Mouse (Mus musculus) kidney, embryonic 15.5 days (tissue): ENCODE data around the gene Timp3. TPM values are rescaled to one million over a fixed set of nuclear protein-coding genes. Genes with fewer than 3 reads are reported as not detected.

Experiments
- ATAC-seq: fragments of 200-750 bp; cut with Nextera tagmentation; replicated peaks from 2 replicates; pipeline ENCODE4 v1.8.0; 2017; ENCODE audit warnings: moderate TSS enrichment; ENCODE audit not compliant: low FRiP score
- H3K27ac ChIP-seq: fragments of 300-500 bp; sonication (generic); 2 replicates; pipeline ENCODE4 v1.5.1; 2015; ENCODE audit warnings: mild to moderate bottlenecking, inconsistent platforms
- H3K27me3 ChIP-seq: fragments of 300-500 bp; sonication (generic); 2 replicates; pipeline ENCODE4 v1.6.1; 2015; ENCODE audit warnings: inconsistent platforms
- H3K36me3 ChIP-seq: fragments of 300-500 bp; sonication (generic); 2 replicates; pipeline ENCODE4 v1.6.1; 2015; ENCODE audit warnings: inconsistent platforms
- H3K4me1 ChIP-seq: fragments of 300-500 bp; sonication (generic); 2 replicates; pipeline ENCODE4 v1.6.1; 2015; ENCODE audit warnings: inconsistent platforms
- H3K4me2 ChIP-seq: fragments of 300-500 bp; sonication (generic); 2 replicates; pipeline ENCODE4 v1.6.1; 2015; ENCODE audit warnings: moderate library complexity, mild to moderate bottlenecking, inconsistent platforms
- H3K4me3 ChIP-seq: fragments of 300-500 bp; sonication (generic); replicated peaks from 2 replicates; pipeline ENCODE4 v1.5.1; 2015; ENCODE audit warnings: mild to moderate bottlenecking, inconsistent platforms
- H3K9ac ChIP-seq: fragments of 300-500 bp; sonication (generic); 2 replicates; pipeline ENCODE4 v1.6.1; 2015; ENCODE audit warnings: mild to moderate bottlenecking, inconsistent platforms
- H3K9me3 ChIP-seq: fragments of 300-500 bp; sonication (generic); replicated peaks from 2 replicates; pipeline ENCODE4 v1.6.1; 2016; ENCODE audit warnings: inconsistent platforms
- WGBS: fragments of 180-500 bp; shearing (Covaris S2); methylation state at CpG from one replicate; pipeline ENCODE4 v1.1.7; 2015; ENCODE audit warnings: mixed read lengths; 5-methylcytosine and 5-hydroxymethylcytosine counted together
- polyA plus RNA-seq: library from polyadenylated mRNA; unstranded; fragments of >200 nt; fragmentation: Nextera tagmentation; extraction: Ambion mirVana; gene quantifications from 2 replicates; pipeline ENCODE4 v1.2.1, GENCODE M21; 2015

Gene Timp3
- polyA plus RNA-seq, 1 experiment from 2014 or later = 85.9 TPM

- Histone ChIP-seq H3K27ac (no peak overlapping the region), H3K27me3 (no peaks in the 10 kb centered on the region)
- 78% methylated on average over 7 of the region's 7 CpGs for WGBS
These were observed 42.5 kb downstream of the Timp3 start for GRCm38 (mm10) chr10:86342713-86343112.

GRCm38 (mm10) chr10:86343362-86343761 lies 43.2 kb downstream of the Timp3 start:
- WGBS = 94% methylated on average over 6 of the region's 6 CpGs
- H3K9ac ChIP-seq = no peak overlapping the region

More at GRCm38 (mm10) chr10:86342713-86343112, 42.5 kb downstream of the Timp3 start:
- Histone ChIP-seq H3K4me1 (peaks cover 42% of the 10 kb centered on the region), H3K9ac (no peak overlapping the region), H3K4me3 (no peak overlapping the region), H3K36me3 (peaks cover 42% of the 10 kb centered on the region), H3K4me2 (no peak overlapping the region), H3K9me3 (no peaks in the 10 kb centered on the region)
- ATAC-seq = no peak

GRCm38 (mm10) chr10:86343931-86344330 lies 43.8 kb downstream of the Timp3 start:
- Histone ChIP-seq H3K36me3 (peaks cover 52% of the 10 kb centered on the region), H3K9me3 (no peaks in the 10 kb centered on the region), H3K27me3 (no peaks in the 10 kb centered on the region), H3K27ac (no peak overlapping the region), H3K4me2 (no peak overlapping the region), H3K4me1 (peaks cover 35% of the 10 kb centered on the region), H3K4me3 (no peak overlapping the region), H3K9ac (no peak overlapping the region)
- WGBS = 89% methylated on average over 7 of the region's 7 CpGs
- no peak for ATAC-seq

More at GRCm38 (mm10) chr10:86343362-86343761, 43.2 kb downstream of the Timp3 start:
- Histone ChIP-seq H3K36me3 (peaks cover 47% of the 10 kb centered on the region), H3K9me3 (no peaks in the 10 kb centered on the region), H3K4me3 (no peak overlapping the region), H3K27ac (no peak overlapping the region), H3K27me3 (no peaks in the 10 kb centered on the region), H3K4me1 (peaks cover 39% of the 10 kb centered on the region), H3K4me2 (no peak overlapping the region)
- no peak for ATAC-seq

- peaks cover 54% of the 10 kb centered on the region for H3K36me3 ChIP-seq
- peaks cover 27% of the 10 kb centered on the region for H3K4me1 ChIP-seq
- 88% methylated on average over 6 of the region's 6 CpGs for WGBS
- no peaks in the 10 kb centered on the region for H3K9me3 ChIP-seq
- no peak overlapping the region for H3K4me3 ChIP-seq
- H3K9ac ChIP-seq = no peak overlapping the region
- no peaks in the 10 kb centered on the region for H3K27me3 ChIP-seq
- H3K4me2 ChIP-seq = no peak overlapping the region
- ATAC-seq = no peak
- no peak overlapping the region for H3K27ac ChIP-seq
These were observed 44.5 kb downstream of the Timp3 start for GRCm38 (mm10) chr10:86344654-86345053.

- peaks cover 18% of the 10 kb centered on the region for H3K4me1 ChIP-seq
- H3K27me3 ChIP-seq = no peaks in the 10 kb centered on the region
- H3K36me3 ChIP-seq = peaks cover 56% of the 10 kb centered on the region
- no peak overlapping the region for H3K27ac ChIP-seq
- WGBS = 93% methylated on average over 9 of the region's 9 CpGs
- no peaks in the 10 kb centered on the region for H3K9me3 ChIP-seq
- H3K4me2 ChIP-seq = no peak overlapping the region
- ATAC-seq = no peak
- no peak overlapping the region for H3K9ac ChIP-seq
- no peak overlapping the region for H3K4me3 ChIP-seq
These were observed 45.5 kb downstream of the Timp3 start for GRCm38 (mm10) chr10:86345645-86346044.

GRCm38 (mm10) chr10:86346235-86346840 lies 46.2 kb downstream of the Timp3 start:
- Histone ChIP-seq H3K4me3 (no peak overlapping the region), H3K27me3 (no peaks in the 10 kb centered on the region), H3K4me2 (no peak overlapping the region), H3K4me1 (peaks cover 13% of the 10 kb centered on the region), H3K27ac (no peak overlapping the region), H3K36me3 (peaks cover 58% of the 10 kb centered on the region), H3K9me3 (no peaks in the 10 kb centered on the region), H3K9ac (no peak overlapping the region)
- no peak for ATAC-seq
- 59% methylated on average over 3 of the region's 3 CpGs for WGBS

GRCm38 (mm10) chr10:86351287-86351686 lies 51.1 kb downstream of the Timp3 start:
- no peak for ATAC-seq
- WGBS = 76% methylated on average over 2 of the region's 2 CpGs

GRCm38 (mm10) chr10:86352521-86352920 lies 52.3 kb downstream of the Timp3 start:
- Histone ChIP-seq H3K9me3 (no peaks in the 10 kb centered on the region), H3K27me3 (no peaks in the 10 kb centered on the region), H3K4me2 (no peak overlapping the region), H3K27ac (no peak overlapping the region), H3K4me1 (no peaks in the 10 kb centered on the region), H3K4me3 (no peak overlapping the region), H3K36me3 (peaks cover 26% of the 10 kb centered on the region), H3K9ac (no peak overlapping the region)
- 93% methylated on average over 3 of the region's 3 CpGs for WGBS
- ATAC-seq = peak; percentile 69; the same call in 1 of the 2 replicates

More at GRCm38 (mm10) chr10:86351287-86351686, 51.1 kb downstream of the Timp3 start:
- Histone ChIP-seq H3K27me3 (no peaks in the 10 kb centered on the region), H3K27ac (no peak overlapping the region), H3K4me3 (no peak overlapping the region), H3K9me3 (no peaks in the 10 kb centered on the region), H3K9ac (no peak overlapping the region), H3K4me1 (peaks cover 3% of the 10 kb centered on the region; the same call in 1 of the 2 replicates), H3K36me3 (peaks cover 34% of the 10 kb centered on the region), H3K4me2 (no peak overlapping the region)

- H3K9ac ChIP-seq = no peak overlapping the region
- H3K36me3 ChIP-seq = 0 out of 2 replicates have a peak, but pooled peaks cover 8% of the 10 kb centered on the region
- no peak overlapping the region for H3K27ac ChIP-seq
- H3K27me3 ChIP-seq = no peaks in the 10 kb centered on the region
- H3K9me3 ChIP-seq = no peaks in the 10 kb centered on the region
- no peak overlapping the region for H3K4me2 ChIP-seq
- WGBS = 65% methylated on average over 5 of the region's 5 CpGs
- H3K4me3 ChIP-seq = no peak overlapping the region
- 0 out of 2 replicates have a peak, but pooled peaks have one; percentile 4 for ATAC-seq
- peaks cover 10% of the 10 kb centered on the region; the same call in 1 of the 2 replicates for H3K4me1 ChIP-seq
These were observed 56.8 kb downstream of the Timp3 start for GRCm38 (mm10) chr10:86356819-86357563.

GRCm38 (mm10) chr10:86358307-86358975 lies 58.3 kb downstream of the Timp3 start:
- Histone ChIP-seq H3K4me2 (no peak overlapping the region), H3K36me3 (0 out of 2 replicates have a peak, but pooled peaks cover 8% of the 10 kb centered on the region), H3K4me1 (peaks cover 10% of the 10 kb centered on the region; the same call in 1 of the 2 replicates), H3K9me3 (no peaks in the 10 kb centered on the region), H3K27me3 (no peaks in the 10 kb centered on the region), H3K9ac (no peak overlapping the region), H3K4me3 (no peak overlapping the region), H3K27ac (no peak overlapping the region)
- WGBS = 84% methylated on average over 7 of the region's 7 CpGs
- ATAC-seq = no peak

GRCm38 (mm10) chr10:86359208-86359607 lies 59.0 kb downstream of the Timp3 start:
- peaks cover 16% of the 10 kb centered on the region for H3K4me1 ChIP-seq
- no peak for ATAC-seq
- 0 out of 2 replicates have a peak, but pooled peaks cover 1% of the 10 kb centered on the region for H3K36me3 ChIP-seq
- no peak overlapping the region for H3K27ac ChIP-seq
- H3K4me3 ChIP-seq = no peak overlapping the region
- H3K27me3 ChIP-seq = no peaks in the 10 kb centered on the region
- no peaks in the 10 kb centered on the region for H3K9me3 ChIP-seq
- no peak overlapping the region for H3K4me2 ChIP-seq
- no peak overlapping the region for H3K9ac ChIP-seq
- 70% methylated on average over 2 of the region's 2 CpGs for WGBS

- no peak for ATAC-seq
- Histone ChIP-seq H3K4me3 (no peak overlapping the region), H3K9me3 (no peaks in the 10 kb centered on the region), H3K4me2 (no peak overlapping the region), H3K9ac (no peak overlapping the region), H3K27me3 (no peaks in the 10 kb centered on the region), H3K36me3 (no peaks in the 10 kb centered on the region), H3K4me1 (peaks cover 21% of the 10 kb centered on the region), H3K27ac (no peak overlapping the region)
- 40% methylated on average over 4 of the region's 4 CpGs for WGBS
These were observed 59.5 kb downstream of the Timp3 start for GRCm38 (mm10) chr10:86359699-86360098.
